Mouse (Mus musculus) ovary, adult 18-20 months (tissue): ENCODE measurements around the gene Nrarp.

Experiments
- DNase-seq: peaks from one replicate; pipeline ENCODE4 v3.0.0; 2022; ENCODE audit warnings: low spot score, mixed read lengths

The Nrarp gene

GRCm38 (mm10) chr2:25180478-25180903 is at the start of gene Nrarp:
Gene Nrarp (plus strand): TSS chr2:25180758.
- DNase-seq: peak; percentile 78

GRCm38 (mm10) chr2:25131601-25132000 is 49.0 kb upstream of the Nrarp start:
- no peak for DNase-seq

DNA sequence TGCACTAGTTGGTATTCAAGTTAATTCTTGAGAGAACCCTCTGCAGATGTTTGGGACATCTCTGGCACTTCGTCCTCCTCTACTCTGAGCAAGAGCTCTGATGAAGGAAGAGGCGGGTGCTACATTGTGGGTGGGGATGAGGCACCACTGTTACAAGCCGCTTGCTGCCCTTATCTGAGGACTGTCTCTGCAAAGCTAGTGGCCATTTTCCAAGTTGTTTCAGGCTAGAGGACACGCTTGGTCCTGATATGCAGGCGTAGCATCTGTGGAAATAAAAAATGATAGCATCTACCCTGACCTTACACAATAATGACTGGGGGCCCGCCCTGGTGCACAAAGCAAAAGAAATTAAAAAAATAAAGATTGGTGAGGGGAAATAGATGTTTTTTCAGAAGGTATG is 42.7 kb upstream of the Nrarp start:
- DNase-seq: no peak

- DNase-seq: no peak
Measured at GRCm38 (mm10) chr2:25141185-25141584, 39.4 kb upstream of the Nrarp start.

DNA sequence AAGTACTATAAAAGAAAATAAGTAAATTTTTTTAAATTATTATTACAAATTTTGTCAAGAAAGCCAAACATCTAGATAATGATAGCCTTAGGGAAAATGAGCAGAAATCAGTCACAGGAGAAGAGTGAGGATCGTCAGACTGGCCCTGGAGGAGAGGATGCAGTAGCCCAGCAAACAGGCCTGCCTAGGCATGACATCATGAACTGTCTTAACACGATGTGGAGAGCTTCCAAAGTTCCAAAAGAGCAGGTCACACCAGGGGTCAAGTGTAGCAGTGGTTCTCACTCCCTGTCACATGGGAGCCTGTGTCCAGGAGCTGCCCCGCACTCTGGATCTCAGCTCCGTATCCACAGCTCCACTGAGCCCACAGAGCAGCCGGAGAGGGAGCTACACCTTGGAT is 38.6 kb upstream of the Nrarp start:
- DNase-seq: no peak

- DNase-seq: peak; percentile 30
Measured at GRCm38 (mm10) chr2:25145346-25145745, 35.2 kb upstream of the Nrarp start.

DNA sequence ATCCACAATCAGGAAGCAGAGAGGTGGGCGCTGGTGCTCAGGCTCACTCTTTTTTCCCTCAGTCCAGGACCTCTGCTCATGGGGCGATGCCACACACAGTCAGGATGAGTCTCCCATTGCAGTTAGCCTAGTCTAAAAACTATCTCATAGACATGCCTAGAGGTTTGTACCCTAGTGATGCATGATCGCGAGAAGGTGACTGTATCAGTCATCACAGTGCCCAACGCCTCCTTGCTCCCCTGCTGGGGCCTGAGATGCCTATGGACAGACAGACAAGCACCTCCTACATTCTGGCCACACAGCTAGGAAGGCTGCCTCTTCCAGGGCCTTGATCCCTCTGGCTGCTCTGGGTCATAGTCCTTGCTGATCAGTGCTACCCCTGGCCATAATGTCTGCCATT is 33.2 kb upstream of the Nrarp start:
- DNase-seq: no peak

- no peak for DNase-seq
Measured at GRCm38 (mm10) chr2:25147892-25148291, 32.7 kb upstream of the Nrarp start.

- DNase-seq: no peak
Measured at GRCm38 (mm10) chr2:25149643-25150042, 30.9 kb upstream of the Nrarp start.

- DNase-seq: no peak
Measured at GRCm38 (mm10) chr2:25151280-25151956, 29.1 kb upstream of the Nrarp start.

DNA sequence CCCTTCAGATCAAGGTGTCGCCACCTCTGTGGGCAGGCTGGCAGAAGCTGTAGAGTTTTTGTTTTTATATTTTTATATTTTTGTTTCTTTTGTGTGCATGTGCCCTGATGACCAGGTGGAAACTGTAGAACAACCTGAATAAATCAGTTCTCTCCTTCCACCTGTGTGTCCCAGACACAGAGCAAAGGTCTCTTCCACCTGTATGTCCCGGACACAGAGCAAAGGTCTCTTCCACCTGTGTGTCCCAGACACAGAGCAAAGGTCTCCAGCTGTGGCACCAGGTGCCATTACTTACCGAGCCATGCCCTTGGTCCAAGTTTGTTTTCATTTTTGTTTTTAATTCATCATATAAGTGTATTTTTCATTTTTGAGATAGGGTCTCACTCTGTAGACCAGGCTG is 24.4 kb upstream of the Nrarp start:
- no peak for DNase-seq

DNA sequence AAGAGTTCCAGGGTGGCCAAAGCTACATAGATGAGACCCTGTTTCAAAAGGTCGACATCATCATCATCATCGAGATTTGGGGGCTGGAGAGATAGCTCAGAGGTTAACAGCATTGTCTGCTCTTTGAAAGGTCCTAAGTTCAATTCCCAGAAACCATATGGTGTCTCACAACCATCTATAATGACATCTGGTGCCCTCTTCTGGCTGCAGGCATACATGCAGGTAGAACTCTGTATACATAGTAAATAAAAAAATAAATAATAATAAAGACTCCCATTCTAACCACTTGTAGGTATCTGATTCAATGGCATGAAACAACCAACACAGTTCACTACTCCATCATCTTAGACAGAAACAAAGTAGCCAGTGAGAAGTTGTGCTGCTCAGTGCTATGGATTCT is 23.6 kb upstream of the Nrarp start:
- no peak for DNase-seq

GRCm38 (mm10) chr2:25157655-25158054 is 22.9 kb upstream of the Nrarp start:
- DNase-seq: no peak

DNA sequence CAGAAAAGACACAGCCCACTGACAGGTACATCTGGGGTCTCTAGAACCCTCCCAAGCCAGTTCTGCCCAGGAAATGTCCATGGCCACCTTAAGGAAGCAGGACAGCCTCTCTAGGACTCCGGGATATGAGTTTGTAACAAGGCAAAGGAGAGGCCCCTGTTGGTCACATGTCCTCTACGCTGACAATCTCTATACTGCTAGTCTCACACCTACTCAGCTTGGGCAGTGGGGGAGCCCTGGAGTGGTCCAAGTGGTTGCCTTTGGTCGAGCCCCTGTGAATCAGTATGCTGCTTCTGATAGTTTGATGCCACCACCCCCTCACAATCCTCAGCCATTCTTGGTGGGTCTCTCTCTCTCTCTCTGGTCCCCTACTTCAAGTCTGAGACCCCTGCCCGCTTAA is 13.1 kb upstream of the Nrarp start:
- no peak for DNase-seq

- DNase-seq: peak; percentile 35
Measured at GRCm38 (mm10) chr2:25167919-25168664, 12.5 kb upstream of the Nrarp start.

DNA sequence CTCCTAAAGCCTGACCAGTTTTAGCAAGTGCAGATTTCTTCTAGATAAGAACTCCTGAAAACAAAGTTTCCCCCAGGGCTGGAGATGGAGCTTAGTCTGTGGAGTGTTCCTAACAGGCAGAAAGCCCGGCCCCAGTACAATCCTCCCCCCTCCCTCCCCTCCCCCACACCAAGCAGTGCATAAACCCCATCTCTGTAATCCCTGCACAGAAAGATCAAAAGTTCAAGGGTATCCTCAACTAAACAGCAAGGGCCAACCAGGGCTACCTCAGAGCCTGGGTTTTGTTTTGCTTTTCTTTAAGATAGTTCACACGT is 11.9 kb upstream of the Nrarp start:
- no peak for DNase-seq

DNA sequence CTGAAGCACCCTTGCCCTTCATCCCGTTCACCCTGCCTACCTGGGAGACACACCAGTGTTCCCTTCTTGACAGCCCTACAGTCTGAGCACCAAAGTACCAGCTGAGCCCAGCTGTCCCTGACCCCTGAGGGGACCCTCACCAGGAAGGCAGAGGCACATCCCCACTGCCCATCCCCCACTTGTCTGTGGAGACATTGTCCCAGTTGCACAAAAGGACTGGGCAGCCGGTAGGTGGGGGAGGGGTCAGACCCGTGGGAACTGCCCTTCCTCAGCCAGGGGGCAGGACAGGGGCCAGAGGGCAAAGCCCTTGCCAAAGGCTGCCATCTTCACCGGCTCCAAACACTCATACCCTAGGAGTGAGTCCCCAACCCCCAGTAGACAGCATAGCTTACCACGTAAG is 10.8 kb upstream of the Nrarp start:
- DNase-seq: no peak

DNA sequence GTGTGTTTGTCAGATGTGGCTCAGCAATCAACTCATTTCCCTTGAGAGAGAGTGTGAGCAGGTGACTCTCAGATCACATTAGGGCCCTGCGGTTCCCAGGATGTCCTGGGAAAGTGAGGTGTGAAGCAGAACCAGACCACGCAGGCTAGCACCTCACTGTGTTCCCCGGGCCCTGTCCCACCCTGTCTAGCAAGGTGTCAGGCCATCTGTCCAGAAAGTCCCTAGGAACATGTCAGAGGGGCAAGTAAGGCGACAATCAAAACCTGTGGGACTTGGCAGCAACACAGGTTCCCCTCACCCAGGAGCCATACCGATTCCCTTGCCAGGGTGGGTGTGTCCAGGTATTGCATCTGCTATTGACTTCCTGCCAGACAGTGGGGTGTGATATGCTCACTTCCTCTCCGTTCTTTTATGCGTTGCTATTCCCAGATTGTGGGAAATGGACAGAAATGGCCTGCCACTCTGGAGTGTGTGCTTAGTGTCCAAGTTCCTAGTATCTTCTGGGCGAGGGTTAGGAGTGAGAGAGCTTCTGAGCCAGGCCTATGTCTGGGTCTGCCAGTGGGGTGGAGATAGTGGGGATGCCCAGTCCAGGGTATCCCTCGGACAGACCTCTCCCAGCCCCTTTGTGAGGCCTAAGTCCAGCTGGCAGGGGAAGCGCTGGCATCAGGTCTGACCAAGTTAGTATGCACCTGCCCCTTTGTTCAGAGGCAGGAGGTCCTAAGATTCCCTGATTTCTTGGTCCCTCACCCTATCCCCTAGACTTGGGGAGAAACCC is 10.0 kb upstream of the Nrarp start:
- DNase-seq: no peak

- DNase-seq: no peak
Measured at GRCm38 (mm10) chr2:25171101-25171768, 9.3 kb upstream of the Nrarp start.

GRCm38 (mm10) chr2:25171769-25172153 is 8.8 kb upstream of the Nrarp start:
- DNase-seq: no peak

- no peak for DNase-seq
Measured at GRCm38 (mm10) chr2:25172629-25173028, 7.9 kb upstream of the Nrarp start.

DNA sequence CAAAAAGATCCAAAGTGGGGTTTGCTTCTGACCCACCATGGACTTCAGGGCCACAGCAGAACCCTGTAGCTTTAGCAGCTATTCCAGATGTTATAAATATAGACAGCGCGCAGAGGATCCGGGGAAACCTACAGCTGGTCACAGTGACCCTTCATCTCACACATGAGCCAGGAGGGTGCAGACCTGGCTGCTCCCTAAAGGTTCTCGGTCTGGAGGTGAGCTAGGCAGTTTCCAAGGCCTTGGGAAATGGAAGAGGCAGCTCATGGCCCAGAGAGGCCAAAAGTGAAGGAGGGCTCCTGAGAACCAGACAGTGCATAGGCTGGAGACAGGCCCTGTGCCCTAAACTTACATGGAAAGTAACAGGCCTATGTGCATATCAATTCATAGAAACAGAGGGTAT is 6.7 kb upstream of the Nrarp start:
- no peak for DNase-seq
